Mouse (Mus musculus) hindbrain, embryonic 16.5 days (tissue): ENCODE results near the gene Olfr984. TPM values are rescaled to one million over a fixed set of nuclear protein-coding genes. Genes with fewer than 3 reads are reported as not detected.

Source experiments
- ATAC-seq: fragments of 200-750 bp; cut with Nextera tagmentation; 2 replicates; pipeline ENCODE4 v1.8.0; 2017; ENCODE audit warnings: moderate TSS enrichment, moderate library complexity
- H3K27ac ChIP-seq: fragments of 300-500 bp; sonication (generic); 2 replicates; pipeline ENCODE4 v1.5.1; 2014; ENCODE audit warnings: low read depth, mild to moderate bottlenecking, control low read depth, low read length, moderate library complexity
- H3K27me3 ChIP-seq: fragments of 300-500 bp; sonication (generic); replicated peaks from 2 replicates; pipeline ENCODE4 v1.6.1; 2014; ENCODE audit warnings: low read length; ENCODE audit not compliant: control insufficient read depth, insufficient read depth
- H3K36me3 ChIP-seq: fragments of 300-500 bp; sonication (generic); 2 replicates; pipeline ENCODE4 v1.6.1; 2014; ENCODE audit warnings: mild to moderate bottlenecking, low read length, moderate library complexity, mixed read lengths; ENCODE audit not compliant: control insufficient read depth, insufficient read depth
- H3K4me1 ChIP-seq: fragments of 300-500 bp; sonication (generic); 2 replicates; pipeline ENCODE4 v1.6.1; 2014; ENCODE audit warnings: low read depth, low read length; ENCODE audit not compliant: control insufficient read depth, insufficient read depth
- H3K4me2 ChIP-seq: fragments of 300-500 bp; sonication (generic); 2 replicates; pipeline ENCODE4 v1.6.1; 2014; ENCODE audit warnings: mild to moderate bottlenecking, low read length, control low read depth, moderate library complexity
- H3K4me3 ChIP-seq: fragments of 300-500 bp; sonication (generic); 2 replicates; pipeline ENCODE4 v1.5.1; 2014; ENCODE audit warnings: mild to moderate bottlenecking, low read length, control low read depth, moderate library complexity
- H3K9ac ChIP-seq: fragments of 300-500 bp; sonication (generic); 2 replicates; pipeline ENCODE4 v1.6.1; 2014; ENCODE audit warnings: low read depth, mild to moderate bottlenecking, control low read depth, low read length, moderate library complexity
- H3K9me3 ChIP-seq: fragments of 300-500 bp; sonication (generic); 2 replicates; pipeline ENCODE4 v1.6.1; 2014; ENCODE audit warnings: mild to moderate bottlenecking, low read length, moderate library complexity; ENCODE audit not compliant: control insufficient read depth
- WGBS: fragments of 180-500 bp; shearing (Covaris S2); extraction: QIAGEN DNeasy Blood & Tissue Kit; methylation state at CpG from one replicate; pipeline ENCODE4 v1.1.7; 2014; 5-methylcytosine and 5-hydroxymethylcytosine counted together
- polyA plus RNA-seq: library from polyadenylated mRNA; unstranded; fragments of >200 nt; fragmentation: Nextera tagmentation; extraction: Ambion mirVana; gene quantifications from 2 replicates; pipeline ENCODE4 v1.2.1, GENCODE M21; 2015

The Olfr984 gene
- polyA plus RNA-seq, result not detected in 2 replicates

GRCm38 (mm10) chr9:40114106-40114505 is at the start of gene Olfr984:
Gene Olfr984 (minus strand): TSS chr9:40114206.
- Histone ChIP-seq H3K4me1 (no peaks in the 10 kb centered on the region), H3K4me2 (no peak within 1 kb of the TSS), H3K36me3 (no peaks in the 10 kb centered on the region), H3K9ac (no peak within 1 kb of the TSS), H3K9me3 (no peaks in the 10 kb centered on the region), H3K4me3 (no peak within 1 kb of the TSS), H3K27ac (no peak within 1 kb of the TSS), H3K27me3 (no peaks in the 10 kb centered on the region)
- 78% methylated on average over 2 of the region's 2 CpGs for WGBS
- ATAC-seq, result no peak

- ATAC-seq, result no peak
- no peaks in the 10 kb centered on the region for H3K36me3 ChIP-seq
- no peak overlapping the region for H3K4me2 ChIP-seq
- H3K9ac ChIP-seq, result no peak overlapping the region
- H3K27me3 ChIP-seq, result no peaks in the 10 kb centered on the region
- no peak overlapping the region for H3K27ac ChIP-seq
- H3K9me3 ChIP-seq, result no peaks in the 10 kb centered on the region
- WGBS, result 64% methylated on average over 4 of the region's 4 CpGs
- H3K4me1 ChIP-seq, result no peaks in the 10 kb centered on the region
- H3K4me3 ChIP-seq, result no peak overlapping the region
These were observed 41.2 kb upstream of the Olfr984 start for GRCm38 (mm10) chr9:40155118-40155644.

GRCm38 (mm10) chr9:40141544-40141943 is 27.5 kb upstream of the Olfr984 start:
- Histone ChIP-seq H3K4me1 (no peaks in the 10 kb centered on the region), H3K27me3 (no peaks in the 10 kb centered on the region), H3K4me3 (no peak overlapping the region), H3K9me3 (no peaks in the 10 kb centered on the region), H3K9ac (no peak overlapping the region), H3K4me2 (no peak overlapping the region), H3K27ac (no peak overlapping the region), H3K36me3 (no peaks in the 10 kb centered on the region)
- WGBS, result 62% methylated on average over 1 of the region's 1 CpGs
- peak; percentile 74 for ATAC-seq

- H3K9me3 ChIP-seq, result no peaks in the 10 kb centered on the region
- H3K4me2 ChIP-seq, result no peak overlapping the region
- whole genome bisulfite sequencing, result 74% methylated on average over 4 of the region's 4 CpGs
- H3K4me1 ChIP-seq, result no peaks in the 10 kb centered on the region
- no peaks in the 10 kb centered on the region for H3K36me3 ChIP-seq
- H3K27ac ChIP-seq, result no peak overlapping the region
- no peak overlapping the region for H3K4me3 ChIP-seq
- no peak overlapping the region for H3K9ac ChIP-seq
- no peaks in the 10 kb centered on the region for H3K27me3 ChIP-seq
- ATAC-seq, result no peak
These were observed 25.5 kb upstream of the Olfr984 start for GRCm38 (mm10) chr9:40139484-40139883.

GRCm38 (mm10) chr9:40136987-40137688 is 23.1 kb upstream of the Olfr984 start:
- Histone ChIP-seq H3K4me1 (no peaks in the 10 kb centered on the region), H3K27me3 (no peaks in the 10 kb centered on the region), H3K36me3 (no peaks in the 10 kb centered on the region), H3K9ac (no peak overlapping the region), H3K4me3 (no peak overlapping the region), H3K9me3 (no peaks in the 10 kb centered on the region), H3K4me2 (no peak overlapping the region), H3K27ac (no peak overlapping the region)
- ATAC-seq, result no peak
- WGBS, result 82% methylated on average over 6 of the region's 6 CpGs

GRCm38 (mm10) chr9:40130556-40130955 is 16.6 kb upstream of the Olfr984 start:
- H3K9me3 ChIP-seq, result no peaks in the 10 kb centered on the region
- no peaks in the 10 kb centered on the region for H3K36me3 ChIP-seq
- no peak overlapping the region for H3K27ac ChIP-seq
- no peaks in the 10 kb centered on the region for H3K4me1 ChIP-seq
- H3K4me2 ChIP-seq, result no peak overlapping the region
- ATAC-seq, result no peak
- no peak overlapping the region for H3K4me3 ChIP-seq
- H3K9ac ChIP-seq, result no peak overlapping the region
- 95% methylated on average over 1 of the region's 1 CpGs for WGBS
- no peaks in the 10 kb centered on the region for H3K27me3 ChIP-seq

- H3K9ac ChIP-seq, result no peak within 1 kb of the TSS
- ATAC-seq, result no peak
- no peak within 1 kb of the TSS for H3K4me3 ChIP-seq
- H3K27ac ChIP-seq, result no peak within 1 kb of the TSS
- no peak within 1 kb of the TSS for H3K4me2 ChIP-seq
- no peaks in the 10 kb centered on the region for H3K4me1 ChIP-seq
- no peaks in the 10 kb centered on the region for H3K36me3 ChIP-seq
- 94% methylated on average over 1 of the region's 1 CpGs for WGBS
- H3K9me3 ChIP-seq, result no peaks in the 10 kb centered on the region
- no peaks in the 10 kb centered on the region for H3K27me3 ChIP-seq
These were observed 16.1 kb upstream of the Olfr984 start, which contains the start of gene Olfr985 for GRCm38 (mm10) chr9:40130084-40130483. Gene Olfr985 (minus strand): TSS chr9:40130184.

GRCm38 (mm10) chr9:40117287-40117659 is 3.3 kb upstream of the Olfr984 start:
- H3K9ac ChIP-seq, result no peak overlapping the region
- no peaks in the 10 kb centered on the region for H3K9me3 ChIP-seq
- no peaks in the 10 kb centered on the region for H3K36me3 ChIP-seq
- H3K4me3 ChIP-seq, result no peak overlapping the region
- H3K4me2 ChIP-seq, result no peak overlapping the region
- H3K27me3 ChIP-seq, result no peaks in the 10 kb centered on the region
- no peaks in the 10 kb centered on the region for H3K4me1 ChIP-seq
- H3K27ac ChIP-seq, result no peak overlapping the region
- WGBS, result 81% methylated on average over 5 of the region's 5 CpGs
- ATAC-seq, result no peak

GRCm38 (mm10) chr9:40116645-40117286 is 2.8 kb upstream of the Olfr984 start:
- no peak for ATAC-seq
- no peak overlapping the region for H3K4me2 ChIP-seq
- H3K9ac ChIP-seq, result no peak overlapping the region
- H3K4me1 ChIP-seq, result no peaks in the 10 kb centered on the region
- no peaks in the 10 kb centered on the region for H3K9me3 ChIP-seq
- no peak overlapping the region for H3K27ac ChIP-seq
- H3K27me3 ChIP-seq, result no peaks in the 10 kb centered on the region
- H3K36me3 ChIP-seq, result no peaks in the 10 kb centered on the region
- H3K4me3 ChIP-seq, result no peak overlapping the region
- WGBS, result 68% methylated on average over 10 of the region's 10 CpGs
